Mouse (Mus musculus) limb, embryonic 13.5 days (tissue): ENCODE measurements at regions not wholly inside any gene's neighbourhood (a gene's known extent, or its start where the extent isn't known, plus 50 kb on each side); places are given as distances from the start of the nearest gene placed in this dataset.

Experiments
- ATAC-seq: fragments of 200-750 bp; cut with Nextera tagmentation; 2 replicates; pipeline ENCODE4 v1.8.0; 2017; ENCODE audit warnings: low read depth, moderate number of reproducible peaks, moderate TSS enrichment; ENCODE audit not compliant: low FRiP score
- H3K27ac ChIP-seq: fragments of 300-500 bp; sonication (generic); 2 replicates; pipeline ENCODE4 v1.5.1; 2015; ENCODE audit warnings: inconsistent platforms, mild to moderate bottlenecking, moderate library complexity
- H3K27me3 ChIP-seq: fragments of 300-500 bp; sonication (generic); 2 replicates; pipeline ENCODE4 v1.6.1; 2015; ENCODE audit warnings: mild to moderate bottlenecking, inconsistent platforms
- H3K36me3 ChIP-seq: fragments of 300-500 bp; sonication (generic); 2 replicates; pipeline ENCODE4 v1.6.1; 2015; ENCODE audit warnings: inconsistent platforms, mild to moderate bottlenecking, moderate library complexity
- H3K4me1 ChIP-seq: fragments of 300-500 bp; sonication (generic); 2 replicates; pipeline ENCODE4 v1.6.1; 2015; ENCODE audit warnings: inconsistent platforms
- H3K4me2 ChIP-seq: fragments of 300-500 bp; sonication (generic); replicated peaks from 2 replicates; pipeline ENCODE4 v1.6.1; 2015; ENCODE audit warnings: inconsistent platforms, mild to moderate bottlenecking, moderate library complexity
- H3K4me3 ChIP-seq: fragments of 300-500 bp; sonication (generic); 2 replicates; pipeline ENCODE4 v1.5.1; 2015; ENCODE audit warnings: moderate library complexity, mild to moderate bottlenecking, inconsistent platforms
- H3K9ac ChIP-seq: fragments of 300-500 bp; sonication (generic); 2 replicates; pipeline ENCODE4 v1.6.1; 2015; ENCODE audit warnings: mild to moderate bottlenecking, inconsistent platforms
- H3K9me3 ChIP-seq: fragments of 300-500 bp; sonication (generic); 2 replicates; pipeline ENCODE4 v1.6.1; 2016; ENCODE audit warnings: inconsistent platforms
- WGBS: fragments of 180-500 bp; shearing (Covaris S2); methylation state at CpG from one replicate; pipeline ENCODE4 v1.1.7; 2015; 5-methylcytosine and 5-hydroxymethylcytosine counted together

DNA sequence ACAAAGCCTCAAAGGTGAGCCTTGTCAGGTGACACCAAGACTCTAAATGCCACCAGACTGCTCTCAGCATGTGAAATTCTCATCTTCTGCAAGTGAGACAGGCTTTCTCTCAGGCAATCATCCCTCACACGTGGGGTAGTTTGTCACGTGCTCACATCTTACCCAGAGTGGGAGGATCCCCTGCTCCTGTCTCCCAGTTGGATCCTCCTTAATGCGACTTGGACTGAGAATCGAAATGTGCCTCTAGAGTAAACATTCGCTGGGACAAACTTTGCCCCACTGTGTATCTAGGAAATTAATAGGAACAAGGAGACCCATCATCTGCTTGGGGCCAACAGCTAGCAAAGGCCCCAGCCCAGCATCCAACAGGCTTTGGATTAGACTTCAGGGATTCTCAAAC is 94.5 kb upstream of the Zfp703 start:
- peaks cover 27% of the 10 kb centered on the region; the same call in 1 of the 2 replicates for H3K4me1 ChIP-seq
- no peaks in the 10 kb centered on the region for H3K9me3 ChIP-seq
- H3K36me3 ChIP-seq, result no peaks in the 10 kb centered on the region
- no peak overlapping the region for H3K4me2 ChIP-seq
- no peak for ATAC-seq
- WGBS, result 75% methylated on average over 5 of the region's 5 CpGs
- no peak overlapping the region for H3K4me3 ChIP-seq
- H3K27me3 ChIP-seq, result peaks cover 48% of the 10 kb centered on the region
- no peak overlapping the region for H3K27ac ChIP-seq
- H3K9ac ChIP-seq, result no peak overlapping the region

DNA sequence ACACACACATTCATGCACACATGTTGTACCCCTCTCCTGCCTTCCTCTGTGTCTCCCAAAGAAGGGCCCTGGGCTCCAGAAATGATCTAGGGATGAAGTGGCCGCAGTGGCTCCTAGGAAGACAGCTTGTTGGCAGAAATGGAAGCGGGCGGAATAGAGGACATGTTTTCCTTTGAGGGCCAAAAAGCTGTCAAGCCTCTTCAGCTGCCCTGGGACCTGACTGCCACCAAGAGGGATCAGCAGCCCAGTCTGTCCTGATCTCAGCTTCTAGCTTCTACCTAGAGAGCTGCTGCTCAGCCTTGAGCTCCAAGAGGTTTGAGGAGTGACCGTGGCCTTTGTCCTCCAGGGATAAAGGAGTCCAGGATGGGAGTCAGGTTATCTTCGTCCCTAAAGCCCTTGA is 93.8 kb upstream of the Zfp703 start:
- Histone ChIP-seq H3K27me3 (peaks cover 46% of the 10 kb centered on the region), H3K4me1 (peaks cover 33% of the 10 kb centered on the region; the same call in 1 of the 2 replicates), H3K9ac (no peak overlapping the region), H3K4me2 (no peak overlapping the region), H3K27ac (no peak overlapping the region), H3K36me3 (no peaks in the 10 kb centered on the region), H3K4me3 (no peak overlapping the region), H3K9me3 (no peaks in the 10 kb centered on the region)
- no peak for ATAC-seq
- 89% methylated on average over 5 of the region's 5 CpGs for WGBS

DNA sequence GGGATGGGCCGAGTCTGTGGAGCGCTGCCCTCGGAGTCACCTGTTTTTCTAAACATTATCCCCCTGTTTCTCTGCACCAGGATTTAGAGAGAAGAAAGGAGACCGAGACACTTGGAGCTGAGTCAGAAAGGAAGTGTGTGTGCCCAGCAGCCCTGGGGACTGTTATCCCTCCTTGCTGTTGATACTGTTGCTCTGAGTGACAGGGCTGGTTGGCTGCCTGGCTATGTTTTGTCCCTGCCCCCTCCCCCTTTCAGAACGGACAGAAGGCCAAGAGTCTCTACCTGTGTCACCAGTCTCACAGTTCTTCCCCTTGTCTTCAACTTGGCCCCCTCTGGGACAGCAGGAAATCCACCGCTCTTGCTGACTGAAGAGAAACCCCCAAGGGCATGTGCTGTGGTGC is 93.4 kb upstream of the Zfp703 start:
- 67% methylated on average over 6 of the region's 6 CpGs for WGBS
- Histone ChIP-seq H3K36me3 (no peaks in the 10 kb centered on the region), H3K27me3 (peaks cover 46% of the 10 kb centered on the region), H3K4me1 (peaks cover 34% of the 10 kb centered on the region; the same call in 1 of the 2 replicates), H3K4me3 (no peak overlapping the region), H3K9ac (no peak overlapping the region), H3K4me2 (no peak overlapping the region), H3K9me3 (no peaks in the 10 kb centered on the region), H3K27ac (no peak overlapping the region)
- no peak for ATAC-seq

DNA sequence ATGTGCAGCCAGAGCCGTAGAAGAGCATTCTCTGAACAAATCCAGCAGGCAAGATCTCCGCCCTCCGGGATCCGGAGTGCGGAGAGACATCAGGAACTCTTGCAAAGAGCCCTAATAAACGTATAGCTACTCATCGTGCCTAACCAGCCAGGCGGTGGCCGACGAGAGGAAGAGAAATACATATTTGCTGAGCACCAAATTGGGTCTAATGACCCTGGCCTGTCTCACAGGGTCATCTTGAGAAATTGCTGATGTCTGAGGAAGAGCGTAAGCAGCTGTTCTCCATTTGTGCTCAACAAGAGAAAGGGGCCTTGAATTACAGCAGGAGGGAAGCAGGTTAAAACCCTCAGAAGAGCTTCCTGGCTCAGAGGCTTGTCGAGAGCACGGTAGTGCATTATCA is 92.8 kb upstream of the Zfp703 start:
- Histone ChIP-seq H3K36me3 (no peaks in the 10 kb centered on the region), H3K4me1 (peaks cover 35% of the 10 kb centered on the region), H3K27me3 (peaks cover 40% of the 10 kb centered on the region), H3K4me3 (no peak overlapping the region), H3K9me3 (no peaks in the 10 kb centered on the region), H3K4me2 (no peak overlapping the region), H3K9ac (no peak overlapping the region), H3K27ac (no peak overlapping the region)
- ATAC-seq, result no peak
- 58% methylated on average over 13 of the region's 13 CpGs for WGBS

DNA sequence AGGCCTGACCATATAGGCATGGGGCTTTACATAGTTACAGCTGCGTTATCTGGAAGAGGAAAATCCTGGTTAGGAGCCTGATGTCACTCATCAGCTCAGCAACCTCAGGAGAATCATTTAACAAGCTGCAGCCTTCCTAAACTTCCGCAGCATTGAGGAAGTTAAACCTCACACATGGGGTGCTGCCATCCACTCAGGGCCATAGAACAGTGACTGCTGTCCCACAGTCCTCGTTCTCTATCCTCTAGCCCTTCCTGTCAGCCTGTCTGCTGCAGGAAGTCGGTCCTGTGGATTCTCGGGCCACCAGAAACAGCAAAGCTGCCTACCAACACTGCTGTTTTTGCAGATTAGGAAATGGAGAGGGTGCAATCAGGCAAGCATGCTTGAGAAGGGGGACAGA is 91.8 kb upstream of the Zfp703 start:
- H3K36me3 ChIP-seq, result no peaks in the 10 kb centered on the region
- ATAC-seq, result no peak
- no peak overlapping the region for H3K4me2 ChIP-seq
- no peak overlapping the region for H3K27ac ChIP-seq
- H3K9ac ChIP-seq, result no peak overlapping the region
- no peaks in the 10 kb centered on the region for H3K9me3 ChIP-seq
- WGBS, result 79% methylated on average over 5 of the region's 5 CpGs
- H3K4me3 ChIP-seq, result no peak overlapping the region
- peaks cover 27% of the 10 kb centered on the region for H3K4me1 ChIP-seq
- H3K27me3 ChIP-seq, result peaks cover 44% of the 10 kb centered on the region

DNA sequence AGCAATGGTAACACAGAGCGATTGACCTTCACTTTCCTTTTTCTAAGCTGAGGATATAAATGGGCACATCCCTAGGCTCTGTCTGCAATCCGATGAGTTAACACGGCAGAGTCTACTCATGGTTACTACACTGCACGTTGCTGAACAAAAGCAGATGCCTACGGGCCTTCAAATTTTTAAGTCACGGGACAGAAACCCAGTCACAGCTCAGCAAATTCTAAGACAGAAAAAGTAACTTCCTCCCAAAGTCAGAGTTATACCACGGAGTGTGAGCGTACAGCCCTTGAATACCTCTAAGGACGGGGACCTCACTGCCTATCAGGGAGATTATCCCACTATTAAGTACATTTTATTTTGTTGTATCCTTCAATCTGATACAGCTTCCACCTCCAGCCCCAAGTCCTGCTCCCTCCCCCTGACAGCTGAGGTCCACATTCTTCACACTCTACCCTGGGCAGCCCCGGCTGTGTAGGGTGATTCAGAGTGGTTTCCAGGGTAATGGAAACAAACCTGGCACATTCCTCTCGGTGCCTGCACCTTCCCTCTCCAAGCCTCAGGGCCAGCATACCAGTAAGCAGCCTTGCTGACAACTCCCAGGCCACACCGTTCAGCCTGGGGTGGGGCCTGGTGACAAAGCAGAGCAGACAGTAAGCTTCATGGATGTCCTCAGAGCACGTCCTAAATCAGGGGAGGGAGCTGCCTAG is 90.2 kb upstream of the Zfp703 start:
- 67% methylated on average over 13 of the region's 13 CpGs for WGBS
- Histone ChIP-seq H3K36me3 (no peaks in the 10 kb centered on the region), H3K27ac (no peak overlapping the region), H3K9ac (no peak overlapping the region), H3K4me1 (peaks cover 31% of the 10 kb centered on the region), H3K4me3 (no peak overlapping the region), H3K9me3 (no peaks in the 10 kb centered on the region), H3K27me3 (peaks cover 52% of the 10 kb centered on the region), H3K4me2 (no peak overlapping the region)
- no peak for ATAC-seq

DNA sequence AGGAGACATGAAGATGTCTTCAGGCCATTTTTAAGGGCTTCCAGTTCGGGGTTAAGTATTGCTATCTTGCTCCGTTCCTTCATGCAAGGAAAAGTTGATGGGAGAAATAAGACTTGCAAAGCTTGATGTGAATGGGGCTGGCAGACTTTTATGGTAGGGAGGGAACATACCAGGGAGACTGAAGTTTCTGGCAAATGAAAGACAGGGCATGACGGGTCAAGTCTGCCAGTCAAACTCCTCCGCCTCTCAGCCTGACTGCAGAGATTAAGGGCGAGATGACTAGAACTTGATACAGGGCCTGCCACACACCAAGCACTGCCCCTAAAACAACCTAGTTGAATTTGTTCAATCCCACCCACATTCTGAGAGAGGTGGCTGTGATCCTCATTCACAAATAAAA is 89.6 kb upstream of the Zfp703 start:
- ATAC-seq, result no peak

GRCm38 (mm10) chr8:26888050-26888449 is 89.1 kb upstream of the Zfp703 start:
- peaks cover 36% of the 10 kb centered on the region for H3K4me1 ChIP-seq
- H3K27ac ChIP-seq, result no peak overlapping the region
- peaks cover 56% of the 10 kb centered on the region for H3K27me3 ChIP-seq
- no peak overlapping the region for H3K9ac ChIP-seq
- H3K9me3 ChIP-seq, result no peaks in the 10 kb centered on the region
- no peak overlapping the region for H3K4me3 ChIP-seq
- WGBS, result 67% methylated on average over 3 of the region's 3 CpGs
- ATAC-seq, result no peak
- no peak overlapping the region for H3K4me2 ChIP-seq
- no peaks in the 10 kb centered on the region for H3K36me3 ChIP-seq

More for the DNA sequence above, 89.6 kb upstream of the Zfp703 start:
- Histone ChIP-seq H3K4me2 (no peak overlapping the region), H3K27me3 (peaks cover 55% of the 10 kb centered on the region), H3K36me3 (no peaks in the 10 kb centered on the region), H3K9ac (no peak overlapping the region), H3K9me3 (no peaks in the 10 kb centered on the region), H3K4me3 (no peak overlapping the region), H3K4me1 (peaks cover 36% of the 10 kb centered on the region), H3K27ac (no peak overlapping the region)
- 60% methylated on average over 5 of the region's 5 CpGs for WGBS

DNA sequence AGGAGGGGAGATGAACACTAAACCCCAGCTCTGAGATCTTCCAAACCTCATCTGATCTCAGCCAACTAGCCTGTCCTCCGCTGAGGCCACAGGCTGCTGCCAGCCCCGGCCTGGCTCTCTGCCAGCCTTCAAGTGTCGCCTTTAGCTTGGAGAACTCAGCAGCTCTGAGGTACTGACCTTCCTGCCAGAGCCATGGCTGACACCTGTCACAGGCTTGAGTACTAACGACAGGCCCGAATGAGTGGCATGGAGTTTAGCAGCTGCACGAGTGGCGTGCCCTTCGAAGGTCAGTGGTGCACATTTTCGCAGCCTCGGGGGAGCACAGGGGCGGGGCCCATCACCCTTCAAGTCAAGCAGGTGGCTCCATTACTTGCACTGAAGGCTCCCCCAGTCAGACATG is 85.2 kb upstream of the Zfp703 start:
- H3K4me1 ChIP-seq, result peaks cover 28% of the 10 kb centered on the region
- H3K4me2 ChIP-seq, result no peak overlapping the region
- H3K9me3 ChIP-seq, result no peaks in the 10 kb centered on the region
- peaks cover 62% of the 10 kb centered on the region for H3K27me3 ChIP-seq
- ATAC-seq, result peak; percentile 38; the same call in 1 of the 2 replicates
- 58% methylated on average over 11 of the region's 11 CpGs for WGBS
- H3K27ac ChIP-seq, result no peak overlapping the region
- no peaks in the 10 kb centered on the region for H3K36me3 ChIP-seq
- no peak overlapping the region for H3K4me3 ChIP-seq
- H3K9ac ChIP-seq, result no peak overlapping the region

- ATAC-seq, result no peak
- Histone ChIP-seq H3K27ac (no peak overlapping the region), H3K9me3 (no peaks in the 10 kb centered on the region)
Measured at GRCm38 (mm10) chr8:26892380-26892779, 84.7 kb upstream of the Zfp703 start.

GRCm38 (mm10) chr8:26895867-26896266 is 81.3 kb upstream of the Zfp703 start:
- 69% methylated on average over 11 of the region's 11 CpGs for WGBS
- ATAC-seq, result no peak
- no peak overlapping the region for H3K4me3 ChIP-seq

More at GRCm38 (mm10) chr8:26892380-26892779, 84.7 kb upstream of the Zfp703 start:
- Histone ChIP-seq H3K4me2 (no peak overlapping the region), H3K4me1 (peaks cover 25% of the 10 kb centered on the region), H3K27me3 (peaks cover 61% of the 10 kb centered on the region), H3K4me3 (no peak overlapping the region), H3K36me3 (no peaks in the 10 kb centered on the region), H3K9ac (no peak overlapping the region)
- WGBS, result 76% methylated on average over 7 of the region's 7 CpGs

DNA sequence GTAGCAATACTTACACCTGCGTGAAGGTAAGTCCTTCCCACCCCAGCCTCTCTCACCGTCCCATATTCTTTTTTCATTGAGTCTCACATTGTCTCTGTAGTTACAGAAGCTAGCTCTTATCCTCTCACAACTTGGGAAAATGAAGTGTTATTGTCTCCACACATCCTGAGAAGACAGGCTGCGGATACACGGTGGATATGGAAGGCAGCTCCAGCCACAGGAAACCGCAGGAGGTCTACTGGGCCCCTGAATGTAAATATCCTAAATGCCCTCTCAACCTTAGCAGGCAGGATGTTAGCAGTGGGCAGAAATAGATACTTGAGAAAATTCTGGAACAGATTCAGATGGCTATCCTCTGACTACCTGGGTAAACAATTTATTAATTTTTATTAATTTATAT is 73.8 kb upstream of the Zfp703 start:
- 76% methylated on average over 5 of the region's 5 CpGs for WGBS
- H3K36me3 ChIP-seq, result no peaks in the 10 kb centered on the region
- ATAC-seq, result no peak
- H3K27ac ChIP-seq, result no peak overlapping the region
- H3K4me1 ChIP-seq, result peaks cover 46% of the 10 kb centered on the region
- peaks cover 59% of the 10 kb centered on the region for H3K27me3 ChIP-seq
- H3K9ac ChIP-seq, result no peak overlapping the region
- H3K4me2 ChIP-seq, result no peak overlapping the region
- no peak overlapping the region for H3K4me3 ChIP-seq
- H3K9me3 ChIP-seq, result no peaks in the 10 kb centered on the region

More at GRCm38 (mm10) chr8:26895867-26896266, 81.3 kb upstream of the Zfp703 start:
- Histone ChIP-seq H3K9ac (no peak overlapping the region), H3K4me2 (no peak overlapping the region), H3K27ac (no peak overlapping the region), H3K9me3 (no peaks in the 10 kb centered on the region), H3K4me1 (peaks cover 14% of the 10 kb centered on the region), H3K27me3 (peaks cover 61% of the 10 kb centered on the region), H3K36me3 (no peaks in the 10 kb centered on the region)

GRCm38 (mm10) chr8:26906257-26906656 is 70.9 kb upstream of the Zfp703 start:
- H3K4me2 ChIP-seq, result no peak overlapping the region
- no peak for ATAC-seq
- H3K27ac ChIP-seq, result no peak overlapping the region
- 43% methylated on average over 4 of the region's 4 CpGs for WGBS
- H3K27me3 ChIP-seq, result peaks cover 52% of the 10 kb centered on the region
- peaks cover 58% of the 10 kb centered on the region for H3K4me1 ChIP-seq
- no peaks in the 10 kb centered on the region for H3K9me3 ChIP-seq
- H3K36me3 ChIP-seq, result no peaks in the 10 kb centered on the region
- no peak overlapping the region for H3K9ac ChIP-seq
- no peak overlapping the region for H3K4me3 ChIP-seq
